Mouse (Mus musculus) embryonic facial prominence, embryonic 11.5 days (tissue): ENCODE results near the gene Txk. TPM values are rescaled to one million over a fixed set of nuclear protein-coding genes. Genes with fewer than 3 reads are reported as not detected.
A peak's percentile ranks its signal among the peaks of the same experiment; 100 is the strongest.

Experiments
- ATAC-seq: fragments of 200-750 bp; cut with Nextera tagmentation; replicated peaks from 2 replicates; pipeline ENCODE4 v1.8.0; 2017; ENCODE audit warnings: low read depth; ENCODE audit not compliant: insufficient number of reproducible peaks, low FRiP score, low TSS enrichment
- DNase-seq: peaks from one replicate; pipeline ENCODE4 v3.0.0-alpha.2; 2015; ENCODE audit warnings: low spot score
- H3K27ac ChIP-seq: fragments of 300-500 bp; sonication (generic); replicated peaks from 2 replicates; pipeline ENCODE4 v1.5.1; 2014; ENCODE audit warnings: mild to moderate bottlenecking, low read depth, low read length, control low read depth
- H3K27me3 ChIP-seq: fragments of 300-500 bp; sonication (generic); 2 replicates; pipeline ENCODE4 v1.6.1; 2014; ENCODE audit warnings: mild to moderate bottlenecking, low read length, moderate library complexity, mixed read lengths; ENCODE audit not compliant: control insufficient read depth, insufficient read depth
- H3K36me3 ChIP-seq: fragments of 300-500 bp; sonication (generic); replicated peaks from 2 replicates; pipeline ENCODE4 v1.6.1; 2014; ENCODE audit warnings: low read depth, mild to moderate bottlenecking, low read length, moderate library complexity, mixed read lengths; ENCODE audit not compliant: control insufficient read depth, insufficient read depth
- H3K4me1 ChIP-seq: fragments of 300-500 bp; sonication (generic); 2 replicates; pipeline ENCODE4 v1.6.1; 2014; ENCODE audit warnings: low read length, mixed read lengths; ENCODE audit not compliant: control insufficient read depth, insufficient read depth
- H3K4me2 ChIP-seq: fragments of 300-500 bp; sonication (generic); 2 replicates; pipeline ENCODE4 v1.6.1; 2014; ENCODE audit warnings: low read depth, mild to moderate bottlenecking, control low read depth, low read length, moderate library complexity
- H3K4me3 ChIP-seq: fragments of 300-500 bp; sonication (generic); 2 replicates; pipeline ENCODE4 v1.5.1; 2014; ENCODE audit warnings: low read depth, low read length, control low read depth
- H3K9ac ChIP-seq: fragments of 300-500 bp; sonication (generic); replicated peaks from 2 replicates; pipeline ENCODE4 v1.6.1; 2014; ENCODE audit warnings: mild to moderate bottlenecking, control low read depth, low read length
- H3K9me3 ChIP-seq: fragments of 300-500 bp; sonication (generic); replicated peaks from 2 replicates; pipeline ENCODE4 v1.6.1; 2016; ENCODE audit warnings: mild to moderate bottlenecking, low read length, inconsistent platforms, mixed read lengths; ENCODE audit not compliant: control insufficient read depth
- WGBS: fragments of 180-500 bp; shearing (Covaris S2); extraction: QIAGEN DNeasy Blood & Tissue Kit; methylation state at CpG from one replicate; pipeline ENCODE4 v1.1.7; 2014; 5-methylcytosine and 5-hydroxymethylcytosine counted together
- polyA plus RNA-seq: library from polyadenylated mRNA; unstranded; fragments of >200 nt; fragmentation: Nextera tagmentation; extraction: Ambion mirVana; gene quantifications from 2 replicates; pipeline ENCODE4 v1.2.1, GENCODE M21; 2014

Gene Txk
- polyA plus RNA-seq, 1 experiment from 2014 or later = 0.13 TPM

GRCm38 (mm10) chr5:72761237-72761636 lies 8.7 kb upstream of the Txk start:
- Histone ChIP-seq H3K9me3 (no peaks in the 10 kb centered on the region), H3K36me3 (no peaks in the 10 kb centered on the region), H3K4me1 (no peaks in the 10 kb centered on the region), H3K27me3 (no peaks in the 10 kb centered on the region), H3K9ac (no peak overlapping the region), H3K4me2 (no peak overlapping the region), H3K27ac (no peak overlapping the region), H3K4me3 (no peak overlapping the region)
- no peak for DNase-seq
- WGBS = 83% methylated on average over 5 of the region's 5 CpGs
- no peak for ATAC-seq

GRCm38 (mm10) chr5:72758925-72759924 lies 6.6 kb upstream of the Txk start:
- WGBS = 71% methylated on average over 13 of the region's 13 CpGs
- Histone ChIP-seq H3K36me3 (no peaks in the 10 kb centered on the region), H3K27ac (no peak overlapping the region), H3K27me3 (no peaks in the 10 kb centered on the region), H3K4me2 (no peak overlapping the region), H3K4me3 (no peak overlapping the region), H3K9ac (no peak overlapping the region), H3K9me3 (no peaks in the 10 kb centered on the region), H3K4me1 (no peaks in the 10 kb centered on the region)
- ATAC-seq (0 out of 2 replicates have a peak, but pooled peaks have one; percentile 39), DNase-seq (peak; percentile 34)

GRCm38 (mm10) chr5:72757155-72757773 lies 4.7 kb upstream of the Txk start:
- ATAC-seq = no peak

GRCm38 (mm10) chr5:72755941-72756340 lies 3.4 kb upstream of the Txk start:
- no peaks in the 10 kb centered on the region for H3K27me3 ChIP-seq
- DNase-seq (no peak), ATAC-seq (no peak)
- H3K4me2 ChIP-seq = no peak overlapping the region
- 87% methylated on average over 8 of the region's 8 CpGs for WGBS
- H3K9ac ChIP-seq = no peak overlapping the region
- H3K9me3 ChIP-seq = no peaks in the 10 kb centered on the region
- H3K4me3 ChIP-seq = no peak overlapping the region
- H3K4me1 ChIP-seq = no peaks in the 10 kb centered on the region
- no peak overlapping the region for H3K27ac ChIP-seq
- H3K36me3 ChIP-seq = no peaks in the 10 kb centered on the region

More at GRCm38 (mm10) chr5:72757155-72757773, 4.7 kb upstream of the Txk start:
- no peak overlapping the region for H3K27ac ChIP-seq
- H3K36me3 ChIP-seq = no peaks in the 10 kb centered on the region
- DNase-seq = no peak
- no peak overlapping the region for H3K4me3 ChIP-seq
- no peaks in the 10 kb centered on the region for H3K9me3 ChIP-seq
- WGBS = 83% methylated on average over 18 of the region's 18 CpGs
- H3K27me3 ChIP-seq = no peaks in the 10 kb centered on the region
- H3K4me2 ChIP-seq = no peak overlapping the region
- no peak overlapping the region for H3K9ac ChIP-seq
- no peaks in the 10 kb centered on the region for H3K4me1 ChIP-seq

- no peaks in the 10 kb centered on the region for H3K4me1 ChIP-seq
- H3K4me2 ChIP-seq = no peak overlapping the region
- ATAC-seq (no peak), DNase-seq (no peak)
- H3K27me3 ChIP-seq = no peaks in the 10 kb centered on the region
- H3K9me3 ChIP-seq = no peaks in the 10 kb centered on the region
- no peak overlapping the region for H3K27ac ChIP-seq
- no peak overlapping the region for H3K4me3 ChIP-seq
- H3K9ac ChIP-seq = no peak overlapping the region
- WGBS = 75% methylated on average over 2 of the region's 2 CpGs
- no peaks in the 10 kb centered on the region for H3K36me3 ChIP-seq
Measured at GRCm38 (mm10) chr5:72755035-72755434, 2.5 kb upstream of the Txk start.

- WGBS = 84% methylated on average over 7 of the region's 7 CpGs
- H3K9me3 ChIP-seq = no peaks in the 10 kb centered on the region
- no peaks in the 10 kb centered on the region for H3K27me3 ChIP-seq
- no peak for DNase-seq
- no peak overlapping the region for H3K9ac ChIP-seq
- no peak overlapping the region for H3K27ac ChIP-seq
- no peak overlapping the region for H3K4me2 ChIP-seq
- no peaks in the 10 kb centered on the region for H3K4me1 ChIP-seq
- ATAC-seq = no peak
- no peaks in the 10 kb centered on the region for H3K36me3 ChIP-seq
- H3K4me3 ChIP-seq = no peak overlapping the region
Measured at GRCm38 (mm10) chr5:72751056-72751758, 1.4 kb downstream of the Txk start.

- Histone ChIP-seq H3K9me3 (no peaks in the 10 kb centered on the region), H3K27me3 (no peaks in the 10 kb centered on the region), H3K27ac (no peak overlapping the region), H3K4me2 (no peak overlapping the region), H3K4me3 (no peak overlapping the region), H3K9ac (no peak overlapping the region), H3K36me3 (no peaks in the 10 kb centered on the region), H3K4me1 (no peaks in the 10 kb centered on the region)
- DNase-seq = no peak
- WGBS = 80% methylated on average over 5 of the region's 5 CpGs
- ATAC-seq = no peak
Measured at GRCm38 (mm10) chr5:72750226-72750625, 2.4 kb downstream of the Txk start.
